Mouse (Mus musculus): ENCODE measurements around the gene Pde6h. TPM values are rescaled to one million over a fixed set of nuclear protein-coding genes. Genes with fewer than 3 reads are reported as not detected.

Pde6h gene
- polyA plus RNA-seq, 1 experiment, result 0.42 TPM

DNA sequence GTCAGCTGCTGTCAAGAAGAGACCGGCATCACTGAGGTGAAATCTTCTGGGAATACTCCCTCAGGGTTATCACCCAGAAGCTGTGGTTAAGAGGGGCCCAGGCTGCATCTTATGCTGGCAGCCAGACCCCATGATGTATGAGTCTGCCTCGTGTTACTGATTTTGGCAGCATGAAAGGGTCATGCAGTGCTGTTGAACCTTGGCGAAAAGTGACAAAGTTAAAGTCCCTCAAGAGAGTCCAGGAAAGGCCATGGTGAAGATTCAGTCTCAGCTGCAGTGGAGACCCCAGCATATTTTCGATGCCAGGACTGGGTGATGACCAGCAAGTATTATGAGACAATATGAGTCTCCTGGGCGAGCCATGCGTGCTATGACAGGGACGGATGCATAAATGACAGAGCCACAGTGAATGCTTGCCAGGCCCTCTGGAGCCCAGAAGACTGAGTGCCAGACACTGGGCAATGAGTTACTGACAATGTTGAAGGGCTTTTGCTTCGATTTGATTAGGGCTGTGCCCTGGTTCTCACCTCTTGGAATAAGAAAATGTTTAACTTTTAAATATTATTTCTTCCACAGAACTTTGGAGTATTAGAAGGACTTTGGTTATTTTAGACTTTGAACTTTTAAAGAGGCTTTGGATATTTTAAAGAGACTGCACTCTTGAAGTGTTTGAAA lies 7.8 kb upstream of the Pde6h start:
- Histone ChIP-seq H3K4me3 (replicated peaks; ENCODE audit: control insufficient read depth, low read depth, low read length) (no peak overlapping the region), H3K27ac (ENCODE audit: control insufficient read depth, insufficient read depth, low read depth, low read length, poor library complexity) (no peak overlapping the region), H3K4me1 (ENCODE audit: control insufficient read depth, insufficient read depth, low read length) (no peaks in the 10 kb centered on the region)
- no peak for TF ChIP-seq POLR2A (IDR thresholded peaks at IDR 0.05; ENCODE audit: borderline replicate concordance, control insufficient read depth, low read depth, low read length)
- no peak for TF ChIP-seq CTCF (IDR thresholded peaks at IDR 0.05; ENCODE audit: control insufficient read depth, insufficient read depth, low read length)
- WGBS, result 74% methylated on average over 8 of the region's 8 CpGs

DNA sequence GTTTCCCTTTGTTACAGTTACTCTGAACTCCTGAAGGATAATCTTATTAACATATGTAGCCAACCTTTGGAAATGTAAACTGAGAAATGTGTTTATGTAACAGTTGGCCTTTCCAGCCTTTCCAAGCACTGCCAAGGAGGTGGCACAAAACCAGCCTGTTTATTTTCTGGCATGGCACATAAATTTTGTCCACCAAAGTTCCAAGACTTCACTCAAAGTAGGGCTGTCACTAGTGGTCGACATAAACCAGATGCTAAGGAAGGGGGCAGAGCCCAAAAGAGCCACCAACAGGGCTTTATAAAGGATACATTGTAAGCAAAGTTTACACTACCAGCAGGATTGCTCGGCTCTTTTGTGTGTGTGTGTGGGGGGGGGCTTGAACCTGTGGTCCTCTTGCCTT lies 5.7 kb upstream of the Pde6h start:
- H3K27ac ChIP-seq (ENCODE audit: control insufficient read depth, insufficient read depth, low read depth, low read length, poor library complexity), result no peak overlapping the region
- no peak overlapping the region for H3K4me3 ChIP-seq (replicated peaks; ENCODE audit: control insufficient read depth, low read depth, low read length)
- TF ChIP-seq POLR2A (IDR thresholded peaks at IDR 0.05; ENCODE audit: borderline replicate concordance, control insufficient read depth, low read depth, low read length), result no peak
- no peaks in the 10 kb centered on the region for H3K4me1 ChIP-seq (ENCODE audit: control insufficient read depth, insufficient read depth, low read length)
- 71% methylated on average over 2 of the region's 2 CpGs for WGBS

- TF ChIP-seq CTCF (IDR thresholded peaks at IDR 0.05; ENCODE audit: control insufficient read depth, insufficient read depth, low read length), result no peak
- no peak for TF ChIP-seq POLR2A (IDR thresholded peaks at IDR 0.05; ENCODE audit: borderline replicate concordance, control insufficient read depth, low read depth, low read length)
- Histone ChIP-seq H3K4me3 (replicated peaks; ENCODE audit: control insufficient read depth, low read depth, low read length) (no peak overlapping the region), H3K27ac (ENCODE audit: control insufficient read depth, insufficient read depth, low read depth, low read length, poor library complexity) (no peak overlapping the region), H3K4me1 (ENCODE audit: control insufficient read depth, insufficient read depth, low read length) (no peaks in the 10 kb centered on the region)
- WGBS, result 37% methylated on average over 16 of the region's 16 CpGs
These were observed 3.0 kb upstream of the Pde6h start for GRCm38 (mm10) chr6:136920320-136921257.

DNA sequence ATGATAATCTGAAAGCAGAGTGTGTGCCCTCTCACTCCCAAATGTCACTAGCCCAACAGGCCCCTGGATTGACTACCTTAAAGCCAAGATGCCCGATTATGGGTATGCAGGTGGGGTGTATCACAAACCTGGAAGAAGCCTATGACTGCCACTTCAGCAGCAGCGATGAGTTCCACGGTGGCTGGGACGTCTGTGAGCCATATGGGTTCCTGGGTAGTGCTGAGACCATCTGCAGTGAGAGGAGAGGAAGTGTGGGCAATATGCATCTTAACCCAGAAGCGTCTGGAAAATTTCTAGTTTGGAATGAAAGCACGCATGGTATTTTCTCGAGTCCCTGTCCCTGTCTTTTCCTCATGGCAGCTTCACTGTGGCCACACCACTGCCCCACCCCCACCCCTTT lies 2.0 kb upstream of the Pde6h start:
- Histone ChIP-seq H3K27ac (ENCODE audit: control insufficient read depth, insufficient read depth, low read depth, low read length, poor library complexity) (no peak overlapping the region), H3K4me1 (ENCODE audit: control insufficient read depth, insufficient read depth, low read length) (no peaks in the 10 kb centered on the region), H3K4me3 (replicated peaks; ENCODE audit: control insufficient read depth, low read depth, low read length) (no peak overlapping the region)
- 37% methylated on average over 7 of the region's 7 CpGs for WGBS
- TF ChIP-seq CTCF (IDR thresholded peaks at IDR 0.05; ENCODE audit: control insufficient read depth, insufficient read depth, low read length) (no peak), POLR2A (IDR thresholded peaks at IDR 0.05; ENCODE audit: borderline replicate concordance, control insufficient read depth, low read depth, low read length) (no peak)

DNA sequence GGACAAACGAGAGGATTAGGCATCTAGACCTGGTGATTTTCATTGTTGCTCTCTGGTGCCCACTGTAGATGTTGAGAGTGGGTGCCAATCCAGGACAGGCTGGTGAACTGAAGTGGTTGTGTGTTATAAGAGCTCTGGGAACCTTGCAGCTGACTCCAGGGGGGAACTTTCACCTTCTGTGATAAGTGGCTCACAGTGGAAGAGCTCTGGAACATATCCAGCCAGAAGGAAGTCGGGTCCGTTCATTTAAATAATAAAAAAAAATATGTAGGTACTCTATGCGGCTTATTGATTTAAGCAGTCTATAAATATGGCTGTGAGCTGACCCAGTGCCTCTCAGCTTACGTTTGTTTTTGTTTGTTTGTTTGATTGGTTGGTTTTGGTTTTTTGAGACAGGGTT lies 1.6 kb upstream of the Pde6h start, which contains the start of gene Erp27:
Gene Erp27 (minus strand): TSS at position 101 of the 400 bp plus-strand sequence.
- Histone ChIP-seq H3K4me1 (ENCODE audit: control insufficient read depth, insufficient read depth, low read length) (no peaks in the 10 kb centered on the region), H3K27ac (ENCODE audit: control insufficient read depth, insufficient read depth, low read depth, low read length, poor library complexity) (no peak within 1 kb of the TSS), H3K4me3 (replicated peaks; ENCODE audit: control insufficient read depth, low read depth, low read length) (no peak within 1 kb of the TSS)
- WGBS, result 54% methylated on average over 5 of the region's 5 CpGs
- TF ChIP-seq POLR2A (IDR thresholded peaks at IDR 0.05; ENCODE audit: borderline replicate concordance, control insufficient read depth, low read depth, low read length), result no peak
- TF ChIP-seq CTCF (IDR thresholded peaks at IDR 0.05; ENCODE audit: control insufficient read depth, insufficient read depth, low read length), result no peak

GRCm38 (mm10) chr6:136922871-136923270 lies 761 bp upstream of the Pde6h start:
- Histone ChIP-seq H3K4me3 (replicated peaks; ENCODE audit: control insufficient read depth, low read depth, low read length) (no peak overlapping the region), H3K4me1 (ENCODE audit: control insufficient read depth, insufficient read depth, low read length) (no peaks in the 10 kb centered on the region), H3K27ac (ENCODE audit: control insufficient read depth, insufficient read depth, low read depth, low read length, poor library complexity) (no peak overlapping the region)
- TF ChIP-seq CTCF (IDR thresholded peaks at IDR 0.05; ENCODE audit: control insufficient read depth, insufficient read depth, low read length), result no peak
- TF ChIP-seq POLR2A (IDR thresholded peaks at IDR 0.05; ENCODE audit: borderline replicate concordance, control insufficient read depth, low read depth, low read length), result no peak
- 69% methylated on average over 7 of the region's 7 CpGs for WGBS

GRCm38 (mm10) chr6:136925049-136925448 lies 1.4 kb downstream of the Pde6h start:
- no peaks in the 10 kb centered on the region for H3K4me1 ChIP-seq (ENCODE audit: control insufficient read depth, insufficient read depth, low read length)
- H3K27ac ChIP-seq (ENCODE audit: control insufficient read depth, insufficient read depth, low read depth, low read length, poor library complexity), result 0 out of 2 replicates have a peak overlapping the region, but pooled peaks have one; percentile 20
- no peak for TF ChIP-seq CTCF (IDR thresholded peaks at IDR 0.05; ENCODE audit: control insufficient read depth, insufficient read depth, low read length)
- no peak overlapping the region for H3K4me3 ChIP-seq (replicated peaks; ENCODE audit: control insufficient read depth, low read depth, low read length)
- 41% methylated on average over 8 of the region's 8 CpGs for WGBS

GRCm38 (mm10) chr6:136927626-136928025 lies 4.0 kb downstream of the Pde6h start:
- no peak for TF ChIP-seq POLR2A (IDR thresholded peaks at IDR 0.05; ENCODE audit: borderline replicate concordance, control insufficient read depth, low read depth, low read length)
- no peak for TF ChIP-seq CTCF (IDR thresholded peaks at IDR 0.05; ENCODE audit: control insufficient read depth, insufficient read depth, low read length)
- no peak overlapping the region for H3K27ac ChIP-seq (ENCODE audit: control insufficient read depth, insufficient read depth, low read depth, low read length, poor library complexity)
- WGBS, result 73% methylated on average over 1 of the region's 1 CpGs
- H3K4me1 ChIP-seq (ENCODE audit: control insufficient read depth, insufficient read depth, low read length), result peaks cover 7% of the 10 kb centered on the region
- H3K4me3 ChIP-seq (replicated peaks; ENCODE audit: control insufficient read depth, low read depth, low read length), result no peak overlapping the region

All from bone marrow, adult 2 months (tissue).